Mouse (Mus musculus): ENCODE measurements at regions not wholly inside any gene's neighbourhood (a gene's known extent, or its start where the extent isn't known, plus 50 kb on each side); places are given as distances from the start of the nearest gene placed in this dataset.

DNA sequence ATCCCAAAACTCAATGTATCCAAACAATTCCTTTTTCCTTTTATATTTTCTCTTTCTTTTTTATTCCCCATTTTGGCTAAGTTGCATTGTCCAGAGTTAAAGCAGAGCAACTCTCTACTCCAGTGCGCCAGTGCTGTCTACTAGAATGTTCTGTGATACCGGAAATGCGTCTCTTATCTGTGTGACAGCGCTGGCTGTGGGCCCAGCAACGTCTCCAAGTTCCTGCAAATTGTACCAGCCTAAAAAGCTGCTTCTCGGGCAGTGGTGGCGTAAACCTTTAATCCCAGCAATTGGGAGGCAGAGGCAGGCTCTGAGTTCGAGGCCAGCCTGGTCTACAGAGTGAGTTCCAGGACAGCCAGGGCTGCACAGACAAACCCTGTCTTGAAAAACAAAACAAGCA is 59.4 kb downstream of the Cox18 start:
- DNase-seq (ENCODE audit: low spot score), result no peak

DNA sequence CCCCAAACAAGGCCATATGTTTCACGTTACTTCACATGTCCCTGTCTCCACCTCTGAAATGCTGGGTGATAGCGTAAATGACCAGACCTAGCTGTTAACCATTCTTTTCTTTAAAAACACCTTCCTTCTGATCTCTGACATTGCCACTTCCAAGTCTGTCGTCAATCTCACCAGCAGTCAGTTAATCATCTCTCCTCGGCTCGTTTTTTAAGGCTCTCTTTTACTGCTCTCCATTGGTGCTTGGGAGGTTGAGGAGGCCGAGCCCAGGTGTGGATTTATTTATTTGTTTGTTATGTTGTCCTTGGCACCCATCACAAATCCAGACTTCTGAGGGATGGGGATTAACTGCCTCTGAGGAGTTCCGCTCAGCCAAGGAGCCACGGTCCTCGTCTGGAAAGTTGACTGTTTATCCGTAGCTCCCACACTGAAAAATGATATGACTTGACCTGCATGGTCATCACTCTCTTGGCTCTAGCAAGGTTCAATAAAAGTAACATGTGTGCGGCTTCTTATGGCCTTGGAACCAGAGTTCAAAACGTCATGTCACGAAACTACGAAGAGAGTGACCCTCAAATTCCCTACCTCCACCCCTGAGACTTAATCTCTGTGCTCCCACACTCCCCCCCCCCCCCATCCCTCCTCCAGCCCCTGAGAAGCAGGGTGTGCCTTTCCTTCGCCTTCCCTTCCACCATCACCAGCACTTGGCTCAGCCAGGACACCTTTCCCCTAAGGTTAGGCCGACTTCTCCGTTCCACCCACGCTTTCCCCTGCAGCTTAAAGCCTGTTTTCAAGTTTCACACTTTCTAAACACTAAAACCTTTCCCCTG is 60.6 kb downstream of the Cox18 start:
- no peak for DNase-seq (ENCODE audit: low spot score)

DNA sequence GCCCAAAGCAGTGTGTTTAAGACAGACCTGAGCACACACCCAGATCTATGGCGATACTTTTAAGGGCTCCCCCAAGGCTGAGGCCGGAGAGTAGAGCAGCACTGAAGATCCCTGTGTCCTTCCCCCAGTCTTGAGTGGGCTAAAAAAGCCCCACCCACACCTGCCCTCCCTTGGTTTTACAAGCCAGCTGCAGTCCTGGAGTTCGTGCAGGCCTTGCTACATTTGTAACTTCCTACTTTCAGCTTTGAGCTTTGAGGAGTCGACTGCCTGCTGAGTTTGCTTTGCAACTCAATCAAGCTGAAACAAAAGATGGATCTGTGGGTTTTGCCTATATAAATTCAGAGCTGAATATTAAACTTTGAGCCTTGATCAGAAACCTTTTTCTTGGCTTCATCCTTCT is 63.5 kb downstream of the Cox18 start:
- no peak for DNase-seq (ENCODE audit: low spot score)

DNA sequence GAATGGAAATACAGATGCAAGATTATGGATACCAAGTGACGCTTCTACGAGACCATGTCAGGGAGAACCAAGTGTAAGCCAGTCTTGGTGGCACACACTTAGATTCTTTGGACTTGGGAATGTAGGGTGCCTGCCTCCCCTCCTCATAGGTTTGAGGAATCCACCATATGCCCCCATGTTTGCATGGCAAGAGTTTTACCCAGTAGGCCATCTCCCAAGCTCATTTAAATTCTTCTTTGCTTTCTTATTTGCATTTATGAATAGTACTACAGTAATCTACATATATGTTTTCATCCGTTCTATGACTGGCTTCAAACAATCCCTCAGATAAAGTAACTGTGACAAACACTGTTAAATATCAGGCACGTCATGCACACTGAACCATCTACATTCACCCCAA is 67.3 kb downstream of the Cox18 start:
- no peak for DNase-seq (ENCODE audit: low spot score)

DNA sequence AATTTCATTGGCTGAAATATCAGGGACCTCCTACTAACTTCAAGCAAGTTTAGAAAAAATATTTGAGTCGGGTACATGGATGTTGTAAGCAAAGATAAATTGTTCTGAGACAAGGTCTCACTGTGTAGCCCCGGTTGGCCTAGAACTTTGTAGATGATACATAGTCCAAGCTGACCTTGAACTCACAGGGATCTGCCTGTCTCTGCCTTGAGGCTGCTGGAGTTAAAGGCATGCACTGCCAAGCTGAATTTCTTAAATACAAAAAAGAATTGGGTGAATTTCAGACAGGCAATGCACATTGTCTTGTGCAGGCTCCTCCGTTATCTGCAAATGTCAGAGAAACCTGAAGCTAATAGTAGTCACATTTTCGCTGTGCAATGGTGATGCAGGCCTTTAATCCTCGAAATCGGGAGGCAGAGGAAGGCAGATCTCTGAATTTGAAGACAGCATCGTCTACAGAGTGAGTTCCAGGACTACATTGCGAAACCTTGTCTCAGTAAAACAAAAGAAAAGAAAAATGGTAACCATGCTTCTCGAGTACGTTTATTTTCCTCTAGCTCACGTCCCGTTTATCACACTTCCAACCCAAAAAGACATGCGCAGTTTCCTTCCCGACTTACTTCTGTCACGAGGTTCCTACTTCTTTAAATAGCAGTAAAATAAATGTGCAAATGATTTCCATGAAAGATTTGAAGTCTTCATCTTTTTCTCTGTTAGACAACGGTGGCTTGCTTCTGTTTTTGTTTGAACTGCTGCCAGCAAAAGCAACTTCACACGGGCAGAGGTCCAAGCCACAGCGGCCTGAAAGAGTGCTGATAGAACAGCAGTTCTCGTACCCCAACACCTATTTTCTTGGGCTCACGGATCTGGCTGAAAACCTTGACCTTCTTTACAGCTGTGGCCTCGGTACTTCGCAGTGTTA is 73.9 kb downstream of the Cox18 start:
- no peak for DNase-seq (ENCODE audit: low spot score)

DNA sequence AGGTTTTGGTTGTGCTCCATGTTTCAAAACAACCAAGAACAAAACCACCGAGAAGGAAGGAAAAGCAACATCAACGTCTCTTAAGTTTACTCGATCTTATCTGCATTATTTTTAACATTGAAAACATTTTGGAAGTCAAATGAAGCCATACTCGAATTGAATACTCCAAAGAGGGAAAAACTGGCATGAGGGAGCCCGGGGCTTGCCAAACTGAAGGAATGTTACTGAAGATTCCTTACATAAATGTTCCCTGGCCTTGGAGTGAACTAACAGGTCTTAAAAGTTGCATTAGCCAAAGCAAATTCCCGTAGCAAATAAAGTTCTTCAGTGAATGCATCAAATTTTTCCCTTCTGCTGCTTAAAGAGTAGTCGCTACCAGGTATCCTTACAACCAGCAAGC is 87.8 kb downstream of the Cox18 start:
- DNase-seq (ENCODE audit: low spot score), result no peak

DNA sequence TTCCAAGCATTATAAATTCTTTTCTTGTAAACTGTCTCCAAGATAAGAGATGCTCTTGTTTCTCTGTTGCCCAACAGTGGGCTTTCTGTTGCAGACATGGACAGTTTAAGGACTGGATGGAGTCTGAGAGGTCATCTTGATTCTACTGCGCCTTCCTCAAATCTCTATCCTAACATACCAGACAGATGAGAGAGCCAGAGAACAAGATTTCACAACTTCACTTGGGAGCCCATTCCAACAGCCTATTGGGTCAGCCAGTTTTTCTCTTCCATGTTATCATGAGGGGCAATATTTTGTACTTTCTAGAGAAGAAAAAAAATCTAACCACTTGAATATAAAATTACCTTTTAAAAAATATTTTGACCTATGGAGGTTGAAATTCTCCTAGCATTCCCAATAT is 116.8 kb downstream of the Cox18 start:
- DNase-seq (ENCODE audit: low spot score), result no peak

DNA sequence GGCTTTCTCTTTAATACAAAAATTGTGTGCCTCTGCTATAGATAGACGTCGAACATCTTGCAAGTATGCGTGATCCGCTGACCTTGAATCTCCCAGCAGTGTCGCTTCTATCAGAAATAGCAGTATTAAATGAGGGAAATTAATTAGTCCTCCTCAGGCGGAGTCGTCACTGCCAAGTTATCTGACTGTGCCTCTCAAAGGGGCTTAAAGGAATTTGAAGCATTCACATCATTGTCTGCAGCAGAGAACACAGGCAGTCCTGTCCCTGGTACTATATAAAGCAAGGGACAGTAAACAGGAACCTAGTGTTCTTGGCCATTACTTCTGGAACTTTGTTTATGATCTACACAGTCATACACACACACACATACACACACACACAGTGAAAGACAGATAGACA is 119.1 kb downstream of the Cox18 start:
- DNase-seq (ENCODE audit: low spot score), result no peak

DNA sequence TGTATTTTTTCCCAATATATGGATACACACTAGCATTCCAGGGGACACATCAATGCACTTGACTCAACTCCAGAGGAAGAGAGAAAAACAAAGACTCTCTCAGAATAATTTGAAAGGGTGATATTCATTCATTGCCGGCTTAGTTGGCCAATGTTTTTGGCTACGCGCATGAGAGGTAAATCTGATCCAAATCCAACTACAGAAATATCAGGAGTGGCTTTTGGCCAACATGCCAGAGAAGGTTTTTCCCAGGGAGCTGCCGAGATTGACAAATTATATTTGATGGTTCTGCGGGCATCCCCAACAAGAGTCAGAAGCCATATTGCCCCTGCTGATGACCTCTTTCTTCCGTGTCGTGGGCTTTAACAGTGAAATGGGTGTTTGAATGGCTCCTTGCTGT is 135.3 kb downstream of the Cox18 start:
- DNase-seq (ENCODE audit: low spot score), result no peak

DNA sequence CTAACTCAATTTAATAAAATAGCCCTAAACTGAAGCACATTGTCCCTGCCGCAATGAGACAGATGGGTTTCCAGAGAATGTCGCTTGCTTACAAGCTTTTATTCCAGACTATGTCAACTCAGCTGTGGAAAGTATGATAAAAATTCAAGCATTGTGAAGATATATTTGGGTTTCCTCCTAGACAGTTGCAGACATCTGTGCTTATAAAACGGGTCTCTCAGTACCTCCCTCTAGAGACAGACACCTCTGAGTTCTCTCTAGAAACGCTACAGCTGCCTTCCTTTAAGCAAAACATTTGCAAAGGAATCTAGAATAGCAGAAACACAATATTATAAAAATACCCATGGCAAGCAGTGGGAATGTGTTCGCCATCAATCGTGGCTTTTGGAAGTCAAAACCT is 137.3 kb downstream of the Cox18 start:
- DNase-seq (ENCODE audit: low spot score), result peak; percentile 10

DNA sequence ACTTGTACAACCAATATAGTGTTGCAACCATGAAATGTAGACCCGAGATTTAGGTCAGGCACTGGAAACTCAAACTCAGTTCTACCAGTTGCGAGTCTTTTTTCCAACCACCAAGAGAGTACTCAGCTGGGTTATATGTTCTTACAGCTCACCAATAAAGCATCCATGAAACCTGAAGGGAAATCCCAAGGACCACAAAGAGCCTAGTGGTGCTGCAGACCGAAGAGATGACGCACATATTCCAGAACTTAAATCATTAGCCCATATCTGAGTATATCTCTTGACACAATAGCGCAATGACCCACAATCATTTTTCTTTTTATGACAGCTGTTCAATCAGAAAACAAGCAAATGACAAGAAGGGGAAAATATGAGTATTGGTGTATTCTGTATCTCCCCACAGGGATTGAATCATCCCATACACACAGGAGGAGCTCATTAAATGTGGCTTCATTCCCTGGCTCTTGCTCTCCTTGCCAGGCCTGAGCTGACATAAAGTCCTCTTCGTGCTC is 146.7 kb downstream of the Cox18 start:
- no peak for DNase-seq (ENCODE audit: low spot score)

DNA sequence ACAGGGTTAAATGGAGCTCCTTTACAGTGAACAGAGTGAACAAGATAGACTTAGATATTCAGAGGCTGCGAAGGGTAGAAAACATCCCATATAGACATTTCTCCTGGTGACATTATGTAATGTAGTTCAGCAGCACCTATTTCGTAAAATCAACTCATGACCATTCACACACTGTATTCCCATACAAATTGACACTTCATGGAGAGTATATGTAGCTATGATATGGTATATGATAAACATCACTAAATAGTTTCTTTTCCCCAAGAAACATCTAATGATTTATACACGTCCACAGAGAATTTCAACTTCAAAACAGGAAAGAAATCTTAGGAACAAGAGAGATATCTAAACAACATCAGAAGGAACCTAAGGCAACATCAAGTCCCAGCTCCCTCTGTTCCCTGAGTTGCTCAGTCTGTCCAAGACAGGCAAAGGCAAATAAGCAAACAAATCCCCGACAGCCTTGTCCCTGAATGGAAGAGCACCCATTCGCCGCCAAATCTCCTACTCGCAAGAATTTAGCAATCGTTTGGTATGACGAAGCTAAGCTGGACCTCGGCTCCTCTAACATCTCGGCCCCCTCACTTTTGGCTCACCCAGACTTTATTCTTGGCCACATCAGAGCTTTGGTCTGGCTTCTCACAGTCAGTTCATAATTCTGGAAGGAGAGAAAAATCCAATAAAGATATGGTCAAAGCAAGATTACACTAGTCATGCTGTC is 148.0 kb downstream of the Cox18 start:
- DNase-seq (ENCODE audit: low spot score), result no peak

DNA sequence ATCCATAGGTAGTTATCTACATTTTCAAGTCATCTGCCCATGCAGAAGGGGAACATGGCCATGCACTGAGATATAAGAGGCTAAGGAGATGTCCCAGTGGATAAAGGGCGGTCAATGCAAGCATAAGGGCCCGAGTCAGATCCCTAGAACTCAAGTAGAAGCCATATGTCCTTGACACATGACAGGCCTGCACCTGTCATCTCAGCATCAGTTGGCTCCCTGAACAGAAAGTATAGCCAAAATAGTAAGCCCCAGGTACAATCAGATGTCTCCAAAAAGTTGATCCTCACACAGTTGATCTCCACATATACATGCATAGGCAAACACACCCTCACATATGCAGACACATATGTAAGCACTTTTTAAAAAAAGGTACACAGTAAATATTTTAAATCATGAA is 152.0 kb downstream of the Cox18 start:
- no peak for DNase-seq (ENCODE audit: low spot score)

DNA sequence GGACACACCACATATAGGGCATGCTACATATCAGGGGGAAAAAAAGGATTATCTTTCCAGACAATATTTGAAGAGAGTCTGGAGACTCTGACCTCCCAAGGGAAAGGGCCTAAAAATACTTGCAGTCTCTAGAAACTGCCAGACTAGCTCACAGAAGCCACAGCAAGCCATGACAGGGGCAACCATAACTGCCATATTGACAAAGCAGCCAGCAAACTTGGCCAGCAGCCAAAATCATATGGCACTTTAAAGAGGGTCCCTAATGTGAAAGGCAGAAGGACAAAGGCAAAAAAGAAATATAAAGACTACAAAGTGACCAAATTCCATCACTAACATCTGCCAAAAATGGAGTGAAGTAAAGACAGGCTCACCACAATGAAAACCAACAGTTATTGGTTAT is 155.2 kb downstream of the Cox18 start:
- DNase-seq (ENCODE audit: low spot score), result no peak

DNA sequence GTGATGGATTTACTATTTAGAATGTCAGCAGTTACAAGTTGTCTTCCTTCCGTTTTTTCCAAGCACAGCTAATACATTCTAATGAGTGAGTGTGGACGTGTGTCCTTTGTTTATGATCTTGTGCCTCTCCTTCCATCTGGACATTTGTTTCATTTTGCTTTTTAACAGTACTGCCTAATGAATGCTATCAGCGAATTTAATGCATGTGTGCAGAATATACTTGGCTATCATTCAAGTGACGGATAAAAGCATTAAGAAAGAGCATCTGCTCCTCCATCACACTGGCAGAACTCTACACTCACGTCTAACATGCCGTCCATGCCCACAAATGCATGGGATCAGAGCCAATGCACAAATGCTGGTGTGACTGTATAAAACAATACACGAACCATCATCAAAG is 156.0 kb downstream of the Cox18 start:
- DNase-seq (ENCODE audit: low spot score), result no peak

DNA sequence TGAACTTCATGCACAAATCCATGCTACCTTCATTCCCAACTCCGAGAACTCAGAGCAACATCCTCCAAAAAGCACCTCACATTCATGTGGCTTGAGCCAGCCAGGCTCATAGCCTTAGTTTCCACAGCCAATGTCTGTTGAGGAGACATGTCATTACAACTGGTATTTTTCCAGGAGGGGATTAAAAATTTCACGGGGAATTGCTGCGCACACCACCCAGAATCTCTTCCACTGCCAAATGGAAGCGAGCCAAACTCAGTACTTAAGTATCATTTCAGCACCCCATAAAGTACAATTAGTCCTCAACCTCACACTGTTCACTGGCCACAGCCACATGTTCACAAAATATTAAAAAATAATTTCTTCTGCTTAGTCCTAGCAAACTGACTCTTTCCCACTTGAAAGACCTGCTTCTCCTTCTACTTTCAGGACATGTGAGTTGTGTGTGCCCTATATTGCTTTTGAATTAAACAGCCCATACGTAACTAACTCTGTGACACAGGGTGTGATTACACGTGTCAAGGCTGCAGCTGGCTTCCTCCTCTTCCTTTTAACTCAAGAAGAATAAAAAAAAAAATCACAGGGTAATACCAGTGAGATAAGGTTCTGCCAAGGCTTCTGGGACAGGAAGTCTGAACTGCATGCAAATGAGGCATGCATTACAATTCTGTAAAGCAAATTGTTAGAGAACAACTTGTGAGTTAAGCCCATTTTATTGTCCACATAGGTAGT is 157.8 kb downstream of the Cox18 start:
- DNase-seq (ENCODE audit: low spot score), result no peak

DNA sequence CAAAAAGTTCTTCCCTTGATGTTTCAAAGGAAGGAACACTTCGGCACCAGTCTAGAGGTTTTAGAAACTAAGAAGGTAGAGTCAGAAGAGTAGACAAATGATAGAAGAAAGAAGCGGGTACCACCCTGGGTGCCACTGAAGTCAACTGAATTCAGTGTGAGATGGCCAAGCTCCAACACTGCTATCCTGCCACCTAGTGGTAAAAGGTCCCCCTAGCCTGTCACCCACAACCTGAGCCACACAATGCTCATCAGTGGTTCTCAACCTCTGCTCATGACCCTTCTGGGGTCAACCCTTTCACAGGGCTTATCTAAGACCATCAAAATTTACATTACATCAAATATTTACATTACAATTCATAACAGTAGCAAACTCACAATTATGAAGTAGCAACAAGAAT is 168.1 kb downstream of the Cox18 start:
- DNase-seq (ENCODE audit: low spot score), result no peak

DNA sequence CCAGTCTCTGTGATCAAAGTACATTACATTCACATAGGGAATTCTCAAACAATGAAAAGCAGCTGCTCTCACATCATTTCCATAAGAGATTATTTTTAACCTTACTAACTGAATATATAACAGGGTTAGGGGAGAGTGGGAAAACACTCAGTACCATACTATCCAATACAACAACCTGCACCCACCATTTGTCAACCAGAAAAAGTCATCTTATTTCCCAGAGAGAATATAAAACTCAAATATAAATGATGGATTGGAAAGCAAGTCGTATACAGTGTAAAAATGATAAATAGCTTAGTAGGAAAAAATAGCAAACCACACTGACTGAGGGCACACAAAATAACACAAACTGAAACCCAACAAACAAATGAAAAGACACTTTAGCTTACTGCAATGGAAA is 169.4 kb upstream of the Adamts3 start:
- no peak for DNase-seq (ENCODE audit: low spot score)

DNA sequence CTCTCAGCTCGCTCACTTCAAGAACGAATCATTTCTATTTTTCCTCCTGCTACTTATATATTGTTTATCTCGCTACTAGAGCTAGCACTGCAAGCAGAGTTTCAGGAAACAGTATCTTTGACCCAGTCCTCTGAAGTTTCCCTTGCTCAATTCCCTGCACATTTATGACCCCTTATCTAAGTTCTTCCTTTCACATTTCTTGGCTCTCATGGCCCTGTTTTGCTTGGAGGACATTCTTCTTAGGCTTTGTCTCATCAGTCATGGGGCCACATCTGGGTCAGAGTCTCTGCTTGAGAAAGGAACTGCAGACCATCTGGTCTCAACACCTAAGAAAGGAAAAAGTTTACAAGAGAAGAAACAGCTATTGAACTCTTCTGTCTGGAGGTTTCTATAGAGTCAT is 166.7 kb upstream of the Adamts3 start:
- DNase-seq (ENCODE audit: low spot score), result no peak

DNA sequence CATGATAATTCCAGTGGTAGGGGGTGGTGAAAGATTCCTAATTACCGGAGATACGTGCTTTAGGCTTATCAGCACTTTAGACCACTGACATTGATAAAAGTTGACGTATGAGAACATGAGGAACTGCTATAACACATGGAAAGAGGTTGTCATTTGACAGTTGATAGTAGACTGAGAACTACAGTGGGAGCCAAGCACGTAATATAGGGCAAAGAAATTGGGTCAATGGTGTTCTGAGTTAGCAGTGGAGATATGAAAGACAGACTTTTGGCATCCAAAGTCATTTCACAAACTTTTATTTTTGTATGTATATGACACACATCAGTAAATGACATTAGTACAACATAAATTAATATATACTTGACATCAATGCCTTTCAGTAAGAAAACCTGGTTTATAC is 159.6 kb upstream of the Adamts3 start:
- no peak for DNase-seq (ENCODE audit: low spot score)

DNA sequence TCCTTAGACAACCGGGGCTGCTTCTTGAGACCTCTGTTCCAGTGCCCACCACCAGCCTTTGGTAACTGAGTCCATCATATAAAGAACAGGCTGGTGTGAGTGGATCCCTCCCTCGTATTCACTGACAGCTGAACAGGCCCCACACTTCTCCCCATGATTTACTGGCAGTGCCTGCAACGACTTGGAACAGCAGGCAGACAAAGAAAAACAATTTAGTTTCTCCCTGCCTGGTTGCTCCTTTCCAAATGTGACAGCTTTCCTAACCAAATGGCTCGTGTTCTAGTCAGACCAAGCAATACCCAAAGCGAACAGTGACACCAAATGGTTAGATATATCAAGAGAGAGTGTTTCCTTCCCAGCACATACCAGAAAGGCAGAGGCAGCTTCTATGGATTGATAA is 150.0 kb upstream of the Adamts3 start:
- peak; percentile 66 for DNase-seq (ENCODE audit: low spot score)

DNA sequence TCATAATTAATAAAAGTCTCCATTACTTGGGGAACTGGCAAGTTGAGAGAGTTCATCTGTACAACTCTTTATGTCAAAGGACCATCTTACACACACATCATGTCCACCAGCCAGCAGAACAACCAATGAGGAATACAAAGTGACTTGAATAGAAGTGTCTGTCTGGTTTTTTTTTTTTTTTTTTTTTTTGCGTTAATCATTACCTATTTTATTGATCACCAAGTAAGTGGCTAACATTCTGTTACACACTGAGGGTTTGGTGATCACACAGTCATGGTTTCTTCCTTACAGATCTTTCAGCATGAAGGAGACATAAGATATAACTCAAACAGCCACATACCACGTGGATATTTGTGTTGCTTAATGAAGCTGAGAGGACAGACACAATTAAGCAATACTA is 147.6 kb upstream of the Adamts3 start:
- DNase-seq (ENCODE audit: low spot score), result no peak
